ENCODE assay signal across 18 mouse cellular contexts in genomic region chr12:38593653-38594052, GRCm38 (mm10).
"Had no signal": no experiment of that assay in that cellular context is flagged by ENCODE, and none has a peak within 500 bp of the region (broad histone marks: within the 10 kb centered on the region; RNA-seq: fewer than 3 reads in every experiment).

No protein-coding gene starts in this region.

- DNase-seq: lung, adult 2 months; midbrain, embryonic 14.5 days; retina, postnatal 1 day; right cerebral cortex, adult 18-20 months; right cerebral cortex, postnatal 25 days; right cerebral cortex, postnatal 4 days; spleen, adult 18-20 months; thymus, adult 18-20 months; thymus, postnatal 14 days; thymus, postnatal 36 days had no signal

- H3K4me1 ChIP-seq: lung, embryonic 15.5 days had no signal

- H3K27me3 ChIP-seq: lung, embryonic 15.5 days; midbrain, embryonic 12.5 days; neural tube, embryonic 13.5 days; neural tube, embryonic 15.5 days had no signal

- H3K27ac ChIP-seq: lung, embryonic 15.5 days; midbrain, embryonic 10.5 days; midbrain, embryonic 12.5 days; neural tube, embryonic 13.5 days; neural tube, embryonic 15.5 days had no signal

- H3K4me2 ChIP-seq: lung, embryonic 15.5 days; midbrain, embryonic 12.5 days; neural tube, embryonic 13.5 days; neural tube, embryonic 15.5 days had no signal

- H3K36me3 ChIP-seq: lung, embryonic 15.5 days; midbrain, embryonic 10.5 days; midbrain, embryonic 12.5 days; neural tube, embryonic 13.5 days; neural tube, embryonic 15.5 days had no signal

- ATAC-seq: lung, postnatal 0 days; midbrain, embryonic 16.5 days had no signal

- H3K9me3 ChIP-seq: lung, embryonic 15.5 days; midbrain, embryonic 10.5 days; midbrain, embryonic 12.5 days; neural tube, embryonic 13.5 days; neural tube, embryonic 15.5 days had no signal

- H3K4me3 ChIP-seq: lung, embryonic 15.5 days; midbrain, embryonic 10.5 days; midbrain, embryonic 12.5 days; myocyte; neural tube, embryonic 13.5 days; neural tube, embryonic 15.5 days had no signal

- H3K9ac ChIP-seq: lung, embryonic 15.5 days; midbrain, embryonic 12.5 days; neural tube, embryonic 13.5 days; neural tube, embryonic 15.5 days had no signal
